Mouse (Mus musculus) lung, embryonic 14.5 days (tissue): ENCODE data around the gene Cir1. TPM values are rescaled to one million over a fixed set of nuclear protein-coding genes. Genes with fewer than 3 reads are reported as not detected.
A peak's percentile ranks its signal among the peaks of the same experiment; 100 is the strongest.

ENCODE experiments used
- ATAC-seq: fragments of 200-750 bp; cut with Nextera tagmentation; 2 replicates; pipeline ENCODE4 v1.8.0; 2017; ENCODE audit warnings: mild to moderate bottlenecking, moderate TSS enrichment, moderate library complexity; ENCODE audit not compliant: insufficient read depth
- DNase-seq: peaks from one replicate; pipeline ENCODE4 v3.0.0-alpha.2; 2015
- H3K27ac ChIP-seq: fragments of 300-500 bp; sonication (generic); 2 replicates; pipeline ENCODE4 v1.5.1; 2014; ENCODE audit warnings: low read depth, mild to moderate bottlenecking, moderate library complexity
- H3K27me3 ChIP-seq: fragments of 300-500 bp; sonication (generic); 2 replicates; pipeline ENCODE4 v1.6.1; 2014; ENCODE audit warnings: low read length, control low read depth; ENCODE audit not compliant: insufficient read depth
- H3K36me3 ChIP-seq: fragments of 300-500 bp; sonication (generic); 2 replicates; pipeline ENCODE4 v1.6.1; 2014; ENCODE audit warnings: control low read depth; ENCODE audit not compliant: insufficient read depth
- H3K4me1 ChIP-seq: fragments of 300-500 bp; sonication (generic); 2 replicates; pipeline ENCODE4 v1.6.1; 2014; ENCODE audit warnings: antibody characterized with exemption, control low read depth; ENCODE audit not compliant: insufficient read depth
- H3K4me2 ChIP-seq: fragments of 300-500 bp; sonication (generic); 2 replicates; pipeline ENCODE4 v1.6.1; 2014; ENCODE audit warnings: mild to moderate bottlenecking
- H3K4me3 ChIP-seq: fragments of 300-500 bp; sonication (generic); 2 replicates; pipeline ENCODE4 v1.5.1; 2014; ENCODE audit warnings: low read depth, low read length
- H3K9ac ChIP-seq: fragments of 300-500 bp; sonication (generic); 2 replicates; pipeline ENCODE4 v1.6.1; 2014
- H3K9me3 ChIP-seq: fragments of 300-500 bp; sonication (generic); 2 replicates; pipeline ENCODE4 v1.6.1; 2016; ENCODE audit warnings: low read depth, low read length, control low read depth
- CTCF ChIP-seq: IDR thresholded peaks from 2 replicates; pipeline ENCODE4 v1.5.1; 2016; ENCODE audit warnings: antibody characterized with exemption, low read depth
- WGBS: fragments of 180-500 bp; shearing (Covaris S2); extraction: QIAGEN DNeasy Blood & Tissue Kit; methylation state at CpG from one replicate; pipeline ENCODE4 v1.1.7; 2014; 5-methylcytosine and 5-hydroxymethylcytosine counted together
- polyA plus RNA-seq: library from polyadenylated mRNA; unstranded; fragments of >200 nt; fragmentation: Nextera tagmentation; extraction: Ambion mirVana; gene quantifications from 2 replicates; pipeline ENCODE4 v1.2.1, GENCODE M21; 2014

Cir1 gene
- polyA plus RNA-seq, 1 experiment from 2014 or later = 20.9 TPM

DNA sequence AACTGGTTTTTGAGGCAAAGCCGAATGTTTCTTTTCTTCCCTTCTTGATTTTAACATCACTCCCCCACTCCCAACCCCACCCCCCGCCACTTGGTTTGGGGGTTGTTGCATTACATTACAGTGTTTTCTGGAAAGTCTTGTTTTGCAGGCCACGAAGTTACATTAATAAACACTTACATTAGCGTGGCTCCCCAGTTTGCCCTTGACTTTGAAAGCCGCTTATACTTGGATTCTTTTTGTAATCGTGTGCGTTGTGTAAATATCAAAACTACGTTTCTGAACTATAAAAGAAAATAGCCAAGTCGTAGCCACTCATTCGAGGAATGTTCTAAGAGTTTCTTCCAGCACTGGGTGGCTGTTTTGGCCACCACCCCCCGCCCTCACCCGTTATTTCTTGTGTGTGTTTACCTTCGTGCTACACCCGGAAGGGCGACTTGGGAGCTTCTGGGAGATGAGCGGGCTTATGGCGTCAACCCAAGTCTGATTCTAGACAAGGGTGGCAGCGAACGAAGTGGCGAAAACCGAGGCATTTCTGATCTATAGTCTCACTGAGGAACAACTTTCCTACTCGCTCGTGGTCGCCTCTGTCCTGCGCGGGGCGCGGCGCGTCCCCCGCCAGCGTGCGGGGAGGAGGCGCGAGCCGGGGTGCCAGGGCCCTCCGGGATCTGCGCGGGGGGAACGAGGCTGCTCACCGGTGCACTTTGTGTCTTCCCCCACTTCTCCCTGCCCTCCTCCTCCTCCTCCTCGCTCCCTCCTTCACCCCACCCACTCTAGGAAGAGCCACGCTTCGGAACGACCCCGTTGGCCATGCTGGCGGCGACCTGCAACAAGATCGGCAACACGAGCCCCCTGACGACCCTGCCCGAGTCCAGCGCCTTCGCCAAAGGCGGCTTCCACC, 39.9 kb downstream of the Cir1 start:
- H3K27ac ChIP-seq = no peak overlapping the region
- TF ChIP-seq CTCF = no peak
- H3K9ac ChIP-seq = no peak overlapping the region
- 1% methylated on average over 55 of the region's 55 CpGs for WGBS
- H3K4me2 ChIP-seq = peak overlapping the region; percentile 64
- H3K4me1 ChIP-seq = 0 out of 2 replicates have a peak, but pooled peaks cover 4% of the 10 kb centered on the region
- ATAC-seq = no peak
- H3K36me3 ChIP-seq = no peaks in the 10 kb centered on the region
- DNase-seq = peak; percentile 41
- H3K4me3 ChIP-seq = peak overlapping the region; percentile 37
- H3K27me3 ChIP-seq = peaks cover 90% of the 10 kb centered on the region
- H3K9me3 ChIP-seq = no peaks in the 10 kb centered on the region

DNA sequence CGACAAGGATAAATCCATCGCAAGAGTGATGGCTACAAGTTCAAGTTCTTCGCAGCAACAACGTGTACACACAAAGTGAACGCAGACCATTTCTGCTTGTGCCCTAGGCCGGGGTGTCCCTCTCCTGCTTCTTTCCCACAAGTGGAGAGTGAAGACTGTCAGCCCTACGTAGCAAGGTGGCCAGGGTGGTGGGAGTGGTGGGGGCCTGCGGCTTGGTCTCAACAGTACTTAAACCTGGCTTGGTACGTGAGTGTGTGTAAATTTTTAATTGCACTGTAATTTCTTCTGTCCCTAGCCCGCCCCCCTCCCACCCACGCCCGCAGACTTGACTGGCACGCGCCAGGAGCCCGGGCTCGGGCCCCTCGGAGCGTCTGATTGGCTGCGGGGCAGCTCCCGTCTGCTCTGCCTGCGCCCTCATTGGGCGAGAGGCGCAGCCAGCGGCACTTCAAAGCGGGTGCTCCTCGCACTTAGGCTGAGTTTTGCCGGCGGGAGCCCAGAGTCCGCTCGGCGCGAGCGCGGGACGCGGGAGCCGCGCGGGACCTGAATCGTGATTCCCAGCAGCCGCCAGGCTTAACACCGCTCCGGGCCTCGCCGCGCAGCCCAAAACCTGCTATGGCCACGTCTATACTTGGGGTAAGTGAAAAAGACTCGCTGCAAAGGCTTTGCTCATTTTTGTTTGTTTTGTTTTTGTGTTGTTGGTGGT, 40.9 kb downstream of the Cir1 start, which contains the start of gene Sp9:
TSS of gene Sp9 (plus strand) at position 467 of the 703 bp plus-strand sequence.
- peak; percentile 76 for ATAC-seq
- DNase-seq = peak; percentile 83
- no peak within 1 kb of the TSS for H3K27ac ChIP-seq
- H3K4me3 ChIP-seq = peak within 1 kb of the TSS; percentile 37
- no peak for TF ChIP-seq CTCF
- no peak within 1 kb of the TSS for H3K9ac ChIP-seq
- WGBS = under 1% methylated on average over 48 of the region's 48 CpGs
- H3K27me3 ChIP-seq = peaks cover 89% of the 10 kb centered on the region
- H3K9me3 ChIP-seq = no peaks in the 10 kb centered on the region
- H3K4me1 ChIP-seq = 0 out of 2 replicates have a peak, but pooled peaks cover 4% of the 10 kb centered on the region
- H3K36me3 ChIP-seq = no peaks in the 10 kb centered on the region
- H3K4me2 ChIP-seq = peak within 1 kb of the TSS; percentile 64

DNA sequence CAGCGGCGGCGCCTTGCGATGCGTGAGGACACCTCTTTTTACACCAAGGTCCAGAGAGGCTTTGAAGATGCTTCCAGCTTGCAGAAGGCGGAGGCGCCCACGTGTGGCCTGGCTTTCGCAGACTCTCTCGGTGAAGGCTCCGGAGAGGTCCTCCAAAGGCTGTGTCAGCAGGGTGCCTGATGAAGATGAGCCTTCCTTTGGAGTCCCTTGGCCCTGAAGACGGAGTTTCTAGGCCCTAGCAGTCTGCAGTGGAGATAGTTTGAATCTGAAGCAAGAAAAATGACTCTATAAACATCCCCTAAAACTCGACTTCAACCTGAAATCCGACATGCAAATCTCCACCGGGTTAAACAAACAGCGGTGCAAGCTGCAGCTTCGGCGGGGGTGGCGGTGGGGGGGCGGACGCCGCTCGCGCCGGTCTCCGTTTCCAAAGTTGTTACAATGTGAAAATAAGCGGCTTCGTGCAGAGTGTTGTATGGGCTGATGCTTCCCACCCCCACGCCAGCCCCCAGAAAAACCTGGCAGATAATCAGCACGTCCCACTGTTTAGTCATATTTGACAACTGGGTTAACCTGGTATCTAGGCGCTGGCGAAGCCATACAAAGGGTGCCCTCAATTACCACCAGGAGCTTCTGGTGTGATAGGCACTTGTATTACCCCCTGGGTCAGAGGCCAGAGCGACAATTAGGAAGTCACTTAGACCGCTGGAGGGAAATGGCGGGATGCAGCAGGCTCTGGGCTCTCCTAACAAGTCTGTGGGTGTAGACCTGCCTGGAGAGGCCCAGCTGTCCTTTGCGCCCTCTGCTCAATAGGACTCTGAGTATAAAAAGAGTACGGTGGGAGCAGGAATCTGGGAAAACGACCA, 41.7 kb downstream of the Cir1 start:
- H3K27me3 ChIP-seq = peaks cover 89% of the 10 kb centered on the region
- peak overlapping the region; percentile 10; the same call in 1 of the 2 replicates for H3K4me2 ChIP-seq
- H3K36me3 ChIP-seq = no peaks in the 10 kb centered on the region
- no peak overlapping the region for H3K9ac ChIP-seq
- H3K4me3 ChIP-seq = no peak overlapping the region
- no peak overlapping the region for H3K27ac ChIP-seq
- no peak for TF ChIP-seq CTCF
- DNase-seq (peak; percentile 49), ATAC-seq (no peak)
- H3K4me1 ChIP-seq = 0 out of 2 replicates have a peak, but pooled peaks cover 4% of the 10 kb centered on the region
- H3K9me3 ChIP-seq = no peaks in the 10 kb centered on the region
- 1% methylated on average over 38 of the region's 38 CpGs for WGBS

DNA sequence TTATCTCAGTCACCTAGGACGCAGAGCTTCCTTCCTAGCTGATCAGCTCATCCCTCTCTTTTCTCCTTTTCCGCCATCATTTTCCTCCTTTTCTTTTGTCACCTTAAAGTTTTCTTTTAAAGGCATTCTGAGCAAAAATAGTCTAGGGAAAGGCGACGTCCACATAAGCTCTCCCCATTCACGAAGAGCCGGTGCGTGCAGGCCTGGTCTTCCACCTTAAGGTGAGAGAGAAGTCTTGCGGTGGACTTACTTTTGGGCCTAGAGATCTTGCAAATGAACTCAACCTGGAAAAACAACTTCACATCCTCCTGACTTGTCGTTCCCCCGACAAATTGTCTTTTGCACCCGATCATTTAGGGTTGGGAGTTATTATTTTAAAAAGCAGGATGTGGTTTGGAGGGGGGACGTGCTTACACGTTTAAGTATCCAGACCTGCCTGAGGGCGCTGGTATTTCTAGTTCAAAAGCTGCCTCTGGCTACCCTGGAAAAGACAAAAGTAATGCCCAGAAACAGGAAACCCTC, 42.4 kb downstream of the Cir1 start:
- no peaks in the 10 kb centered on the region for H3K9me3 ChIP-seq
- no peak overlapping the region for H3K4me3 ChIP-seq
- WGBS = 3% methylated on average over 14 of the region's 14 CpGs
- H3K36me3 ChIP-seq = no peaks in the 10 kb centered on the region
- no peak overlapping the region for H3K4me2 ChIP-seq
- no peak overlapping the region for H3K27ac ChIP-seq
- 0 out of 2 replicates have a peak, but pooled peaks cover 4% of the 10 kb centered on the region for H3K4me1 ChIP-seq
- TF ChIP-seq CTCF = no peak
- peak; percentile 17 for DNase-seq
- H3K27me3 ChIP-seq = peaks cover 93% of the 10 kb centered on the region
- ATAC-seq = no peak
- H3K9ac ChIP-seq = no peak overlapping the region

DNA sequence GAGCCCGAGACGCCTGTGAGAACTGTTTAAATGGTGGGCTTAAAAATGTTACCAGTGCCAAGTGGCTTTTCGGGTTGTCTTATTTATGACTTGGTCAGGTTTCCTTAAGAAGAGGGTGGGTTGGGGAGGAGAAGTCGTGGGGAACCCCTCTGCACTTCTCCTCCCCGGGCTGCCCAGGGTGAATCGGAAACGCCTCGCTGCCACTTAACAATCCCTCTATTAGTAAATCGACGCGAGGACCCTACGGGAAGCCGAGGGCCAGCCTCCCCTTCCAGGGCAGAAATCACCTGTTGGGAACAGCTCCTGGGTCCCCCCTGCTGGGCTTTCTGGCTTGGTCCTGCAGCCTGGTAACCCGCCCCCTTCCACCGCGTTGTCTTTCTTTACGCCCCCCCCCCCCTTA, 42.8 kb downstream of the Cir1 start:
- no peak for TF ChIP-seq CTCF
- Histone ChIP-seq H3K27me3 (peaks cover 96% of the 10 kb centered on the region), H3K27ac (no peak overlapping the region), H3K9ac (no peak overlapping the region), H3K4me1 (0 out of 2 replicates have a peak, but pooled peaks cover 4% of the 10 kb centered on the region), H3K9me3 (no peaks in the 10 kb centered on the region), H3K4me3 (no peak overlapping the region), H3K4me2 (no peak overlapping the region), H3K36me3 (no peaks in the 10 kb centered on the region)
- DNase-seq = peak; percentile 2
- WGBS = under 1% methylated on average over 17 of the region's 17 CpGs
- no peak for ATAC-seq

DNA sequence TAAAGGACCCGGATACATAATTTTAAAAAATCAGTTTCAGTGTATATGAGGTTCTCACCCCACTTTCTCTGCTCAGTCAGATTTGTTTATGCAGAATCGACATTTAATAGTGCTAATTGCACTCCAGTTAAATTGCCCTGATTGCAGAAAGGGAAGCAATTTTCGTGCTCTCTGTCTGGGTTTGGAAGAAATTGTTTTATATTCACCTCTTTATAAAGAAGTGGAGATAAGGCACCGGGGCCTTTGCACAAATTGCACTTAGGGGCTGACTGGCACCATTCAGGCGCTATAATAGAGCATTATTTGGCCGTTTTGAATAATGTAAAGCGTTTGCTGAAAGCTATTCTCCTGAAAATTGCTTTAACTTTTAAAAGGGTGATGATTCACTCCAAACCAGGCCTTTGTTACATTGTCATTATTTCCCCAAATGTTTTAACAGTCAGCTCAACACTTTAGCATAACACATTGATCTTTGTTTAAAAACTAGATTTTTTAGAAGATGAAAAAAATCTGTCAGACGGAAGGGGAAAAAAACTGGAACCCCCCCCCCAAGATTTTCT, 43.6 kb downstream of the Cir1 start:
- ATAC-seq = no peak
- Histone ChIP-seq H3K4me2 (no peak overlapping the region), H3K9ac (no peak overlapping the region), H3K27me3 (peaks cover 96% of the 10 kb centered on the region), H3K4me3 (no peak overlapping the region), H3K36me3 (no peaks in the 10 kb centered on the region), H3K9me3 (no peaks in the 10 kb centered on the region), H3K4me1 (peaks cover 11% of the 10 kb centered on the region; the same call in 1 of the 2 replicates), H3K27ac (no peak overlapping the region)
- 8% methylated on average over 8 of the region's 8 CpGs for WGBS
- DNase-seq = peak; percentile 6
- TF ChIP-seq CTCF = no peak
